Mouse (Mus musculus) brain, embryonic 14.5 days (tissue): Measurements from ENCODE around the gene Gpbp1.

Source experiments
- CTCF ChIP-seq: fragments of 200-500 bp; IDR thresholded peaks from 2 replicates; pipeline ENCODE4 v1.5.1; 2012; ENCODE audit warnings: inconsistent platforms, mild to moderate bottlenecking, moderate library complexity, borderline replicate concordance; ENCODE audit not compliant: insufficient read depth, insufficient read length; ENCODE audit errors: extremely low read depth
- POLR2A ChIP-seq: fragments of 200-500 bp; IDR thresholded peaks from 2 replicates; pipeline ENCODE4 v1.6.1; 2012; ENCODE audit warnings: mild to moderate bottlenecking, inconsistent platforms, borderline replicate concordance; ENCODE audit not compliant: poor library complexity, insufficient read depth, insufficient read length, severe bottlenecking; ENCODE audit errors: extremely low read depth

- no peak for TF ChIP-seq CTCF
- TF ChIP-seq POLR2A, result no peak
Measured at GRCm38 (mm10) chr13:111470562-111471237, 19.2 kb downstream of the Gpbp1 start.
